Comparison of ENCODE assay signal across 14 mouse cellular contexts in the genomic region with DNA sequence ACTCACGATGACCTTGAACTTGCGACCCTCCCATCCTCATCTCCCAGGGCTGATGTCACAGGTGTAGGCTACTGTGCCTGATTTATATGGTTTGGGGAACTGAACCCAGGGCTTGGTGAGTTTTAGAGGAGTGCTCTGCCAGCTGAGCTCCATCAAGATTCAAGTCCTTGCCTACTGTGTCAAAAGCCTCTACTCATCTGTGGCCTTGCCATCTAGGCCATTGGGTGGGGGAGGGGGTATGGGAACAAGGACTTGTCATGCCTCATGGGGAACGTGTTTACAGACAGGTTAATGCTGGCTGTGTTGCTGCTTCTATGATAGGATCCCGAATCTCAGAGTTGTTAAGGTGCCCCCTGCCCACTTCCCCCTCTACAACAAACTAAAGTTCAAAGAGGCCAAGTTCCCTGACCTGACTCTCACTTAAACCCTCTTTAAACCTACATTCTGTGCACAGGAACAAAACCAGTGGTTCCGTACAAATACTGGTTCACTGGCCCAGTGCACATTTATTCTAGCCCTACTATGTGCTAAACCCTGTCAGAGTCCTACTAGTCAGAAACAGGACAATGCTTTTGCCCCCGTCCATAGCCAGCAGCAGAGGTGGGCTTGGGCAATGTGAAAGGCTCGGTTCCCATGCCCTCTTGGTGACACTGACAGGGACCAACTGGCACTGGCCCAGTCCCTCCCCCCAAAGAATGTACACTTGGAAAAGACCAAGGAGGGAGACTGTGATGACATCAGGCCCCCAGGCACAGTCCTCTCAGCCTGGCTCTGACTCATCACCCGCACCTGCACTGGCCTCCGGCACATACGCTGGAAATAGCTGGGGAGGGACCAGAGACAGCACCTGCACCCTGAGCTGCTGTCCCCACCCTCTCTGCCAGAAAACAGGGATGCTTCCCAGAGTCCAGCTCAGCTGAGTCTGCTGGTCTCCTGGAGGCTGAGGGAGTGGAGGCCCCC. TPM values are rescaled to one million over a fixed set of nuclear protein-coding genes. Genes with fewer than 3 reads are reported as not detected.
DNase-seq lines count a peak whose midpoint lies in the region; ATAC-seq lines count a peak whose summit lies in the region.
"Had no signal": no experiment of that assay in that cellular context is flagged by ENCODE, and none has a peak within 500 bp of the region (broad histone marks: within the 10 kb centered on the region; RNA-seq: fewer than 3 reads in every experiment).

No protein-coding gene starts in this region.

- ATAC-seq in embryonic facial prominence, embryonic 14.5 days (ENCODE audit: low read depth) = 0 out of 2 replicates have a peak, but pooled peaks have one; percentile 18
- ATAC-seq in frontal cortex, adult (ENCODE audit: low TSS enrichment) = no peak

- H3K4me3 ChIP-seq in heart, embryonic 10.5 days = peak overlapping the region; percentile 22; the same call in 1 of the 2 replicates
- H3K4me3 ChIP-seq in embryonic facial prominence, embryonic 14.5 days (ENCODE audit: low read depth, low read length) = no peak overlapping the region
- H3K4me3 ChIP-seq: embryonic facial prominence, embryonic 15.5 days; megakaryocyte, embryonic 14.5 days had no signal

- no peaks in the 10 kb centered on the region for H3K9me3 ChIP-seq in heart, embryonic 10.5 days
- no peaks in the 10 kb centered on the region for H3K9me3 ChIP-seq in embryonic facial prominence, embryonic 14.5 days (ENCODE audit: control insufficient read depth, low read length)
- H3K9me3 ChIP-seq: embryonic facial prominence, embryonic 15.5 days; megakaryocyte, embryonic 14.5 days had no signal

- H3K4me2 ChIP-seq in embryonic facial prominence, embryonic 14.5 days (ENCODE audit: low read depth, low read length) = no peak overlapping the region
- H3K4me2 ChIP-seq: embryonic facial prominence, embryonic 15.5 days had no signal

- no peak overlapping the region for H3K9ac ChIP-seq in embryonic facial prominence, embryonic 14.5 days (ENCODE audit: low read depth, low read length)
- H3K9ac ChIP-seq: embryonic facial prominence, embryonic 15.5 days had no signal

- 0 out of 2 replicates have a peak overlapping the region, but pooled peaks have one; percentile 32 for H3K27ac ChIP-seq in heart, embryonic 10.5 days
- no peak overlapping the region for H3K27ac ChIP-seq in embryonic facial prominence, embryonic 14.5 days (replicated peaks; ENCODE audit: low read depth, low read length)
- H3K27ac ChIP-seq: embryonic facial prominence, embryonic 15.5 days had no signal

- H3K36me3 ChIP-seq in heart, embryonic 10.5 days = no peaks in the 10 kb centered on the region
- no peaks in the 10 kb centered on the region for H3K36me3 ChIP-seq in embryonic facial prominence, embryonic 14.5 days (ENCODE audit: control insufficient read depth, insufficient read depth, low read length)
- H3K36me3 ChIP-seq: embryonic facial prominence, embryonic 15.5 days had no signal

- 63% methylated on average over 10 of the region's 10 CpGs for WGBS in heart, embryonic 10.5 days
- WGBS in embryonic facial prominence, embryonic 14.5 days = 67% methylated on average over 10 of the region's 10 CpGs

- DNase-seq in heart, embryonic 10.5 days (ENCODE audit: low spot score) = no peak
- no peak for DNase-seq in heart, adult 11 months
- DNase-seq in retina, postnatal 1 day = peak; percentile 48
- DNase-seq in retina, embryonic 14.5 days (ENCODE audit: low spot score) = no peak
- DNase-seq in embryonic facial prominence, embryonic 14.5 days (ENCODE audit: low spot score) = peak; percentile 49
- no peak for DNase-seq in layer of hippocampus, postnatal 25 days (ENCODE audit: extremely low spot score in 1 of 2, low spot score in 1 of 2)
- no peak for DNase-seq in cerebellum, adult 8-10 months
- DNase-seq: cerebellum, adult 9-10 months; heart, adult 18-20 months; kidney, adult 8-10 months; liver had no signal

- 0 out of 2 replicates have a peak, but pooled peaks cover 6% of the 10 kb centered on the region for H3K27me3 ChIP-seq in heart, embryonic 10.5 days (ENCODE audit: insufficient read depth, poor library complexity, severe bottlenecking)
- H3K27me3 ChIP-seq in embryonic facial prominence, embryonic 14.5 days (replicated peaks; ENCODE audit: control insufficient read depth, insufficient read depth, low read length) = no peaks in the 10 kb centered on the region
- H3K27me3 ChIP-seq: embryonic facial prominence, embryonic 15.5 days had no signal

- H3K4me1 ChIP-seq in heart, embryonic 10.5 days = peaks cover 45% of the 10 kb centered on the region
- H3K4me1 ChIP-seq in embryonic facial prominence, embryonic 14.5 days (ENCODE audit: control insufficient read depth, insufficient read depth, low read length) = peaks cover 1% of the 10 kb centered on the region; the same call in 1 of the 2 replicates
- H3K4me1 ChIP-seq: megakaryocyte, embryonic 14.5 days had no signal

RNA-seq across cellular contexts. Expression of a gene that starts 33.1 kb away (rescaled TPM):
- polyA plus RNA-seq in heart, embryonic 10.5 days (2016; fragmentation: Nextera tagmentation; extraction: Ambion mirVana) = 324 and 492 TPM in 2 replicates
- polyA plus RNA-seq in embryonic facial prominence, embryonic 14.5 days (2014; fragmentation: Nextera tagmentation; extraction: Ambion mirVana) = 404 and 407 TPM in 2 replicates
- total RNA-seq in layer of hippocampus, postnatal 25 days (2021) = 10 to 100 TPM; 51.7 to 62.5 TPM

RNA-seq across cellular contexts. Expression of a gene that starts 57.0 kb away (rescaled TPM):
- 336 and 390 TPM in 2 replicates for polyA plus RNA-seq in heart, embryonic 10.5 days (2016; fragmentation: Nextera tagmentation; extraction: Ambion mirVana)
- 528 and 551 TPM in 2 replicates for polyA plus RNA-seq in embryonic facial prominence, embryonic 14.5 days (2014; fragmentation: Nextera tagmentation; extraction: Ambion mirVana)
- 100 to 1,000 TPM; 262 to 319 TPM for total RNA-seq in layer of hippocampus, postnatal 25 days (2021)

Comparison
In these comparisons a context has a peak if more than half of its experiments do, and no peak if none do; other contexts are left out.
1. DNase-seq: peak in retina, postnatal 1 day (single experiment) and embryonic facial prominence, embryonic 14.5 days (single experiment); none in heart, embryonic 10.5 days (single experiment), heart, adult 11 months (single experiment), retina, embryonic 14.5 days (single experiment), layer of hippocampus, postnatal 25 days (0 of 2) and cerebellum, adult 8-10 months (single experiment).